Mouse (Mus musculus): ENCODE measurements at regions not wholly inside any gene's neighbourhood (a gene's known extent, or its start where the extent isn't known, plus 50 kb on each side); places are given as distances from the start of the nearest gene placed in this dataset.
"Not testable (repeated sequence)": the region's sequence is repeated elsewhere in the genome, so short reads cannot be mapped to it uniquely, and the experiment has no call there.

GRCm38 (mm10) chr11:8773862-8774261 lies 109.5 kb upstream of the Tns3 start:
- DNase-seq, result no peak

- no peak for DNase-seq
These were observed 108.9 kb upstream of the Tns3 start for GRCm38 (mm10) chr11:8773260-8773659.

- no peak for DNase-seq
These were observed 108.2 kb upstream of the Tns3 start for GRCm38 (mm10) chr11:8772541-8772940.

- not testable (repeated sequence) for DNase-seq
These were observed 104.4 kb upstream of the Tns3 start for GRCm38 (mm10) chr11:8768706-8769105.

- DNase-seq, result no peak
These were observed 101.2 kb upstream of the Tns3 start for GRCm38 (mm10) chr11:8765541-8765885.

GRCm38 (mm10) chr11:8764861-8765540 lies 100.7 kb upstream of the Tns3 start:
- no peak for DNase-seq

GRCm38 (mm10) chr11:8763448-8763847 lies 99.1 kb upstream of the Tns3 start:
- DNase-seq, result peak in 1 of 2 experiments; percentile 12

GRCm38 (mm10) chr11:8762133-8762532 lies 97.8 kb upstream of the Tns3 start:
- no peak for DNase-seq

GRCm38 (mm10) chr11:8761626-8762025 lies 97.3 kb upstream of the Tns3 start:
- no peak for DNase-seq

GRCm38 (mm10) chr11:8759858-8760257 lies 95.5 kb upstream of the Tns3 start:
- no peak for DNase-seq

- DNase-seq, result not testable (repeated sequence)
These were observed 90.2 kb upstream of the Tns3 start for GRCm38 (mm10) chr11:8754508-8754907.

GRCm38 (mm10) chr11:8735784-8736183 lies 71.4 kb upstream of the Tns3 start:
- not testable (repeated sequence) for DNase-seq

GRCm38 (mm10) chr11:8727007-8727406 lies 62.7 kb upstream of the Tns3 start:
- no peak for DNase-seq

GRCm38 (mm10) chr11:8725505-8725904 lies 61.2 kb upstream of the Tns3 start:
- DNase-seq, result no peak

GRCm38 (mm10) chr11:8723102-8723640 lies 58.8 kb upstream of the Tns3 start:
- DNase-seq, result no peak

- no peak for DNase-seq
These were observed 55.1 kb upstream of the Tns3 start for GRCm38 (mm10) chr11:8719211-8719966.

- DNase-seq, result no peak
These were observed 53.4 kb upstream of the Tns3 start for GRCm38 (mm10) chr11:8717774-8718173.

- no peak for DNase-seq
These were observed 52.5 kb upstream of the Tns3 start for GRCm38 (mm10) chr11:8716858-8717257.

GRCm38 (mm10) chr11:8715775-8716174 lies 51.4 kb upstream of the Tns3 start:
- no peak for DNase-seq
